Mouse (Mus musculus) midbrain, embryonic 15.5 days (tissue): ENCODE data around the gene Hs1bp3. TPM values are rescaled to one million over a fixed set of nuclear protein-coding genes. Genes with fewer than 3 reads are reported as not detected.

Experiments used
- ATAC-seq: fragments of 200-750 bp; cut with Nextera tagmentation; replicated peaks from 2 replicates; pipeline ENCODE4 v1.8.0; 2017; ENCODE audit warnings: moderate TSS enrichment
- H3K27ac ChIP-seq: fragments of 300-500 bp; sonication (generic); 2 replicates; pipeline ENCODE4 v1.5.1; 2015; ENCODE audit warnings: mild to moderate bottlenecking, inconsistent platforms
- H3K27me3 ChIP-seq: fragments of 300-500 bp; sonication (generic); replicated peaks from 2 replicates; pipeline ENCODE4 v1.6.1; 2015; ENCODE audit warnings: inconsistent platforms
- H3K36me3 ChIP-seq: fragments of 300-500 bp; sonication (generic); replicated peaks from 2 replicates; pipeline ENCODE4 v1.6.1; 2015; ENCODE audit warnings: inconsistent platforms
- H3K4me1 ChIP-seq: fragments of 300-500 bp; sonication (generic); 2 replicates; pipeline ENCODE4 v1.6.1; 2015; ENCODE audit warnings: inconsistent platforms
- H3K4me2 ChIP-seq: fragments of 300-500 bp; sonication (generic); 2 replicates; pipeline ENCODE4 v1.6.1; 2015; ENCODE audit warnings: inconsistent platforms, mild to moderate bottlenecking, moderate library complexity
- H3K4me3 ChIP-seq: fragments of 300-500 bp; sonication (generic); 2 replicates; pipeline ENCODE4 v1.5.1; 2015; ENCODE audit warnings: mild to moderate bottlenecking, inconsistent platforms
- H3K9ac ChIP-seq: fragments of 300-500 bp; sonication (generic); 2 replicates; pipeline ENCODE4 v1.6.1; 2015; ENCODE audit warnings: mild to moderate bottlenecking, inconsistent platforms
- H3K9me3 ChIP-seq: fragments of 300-500 bp; sonication (generic); 2 replicates; pipeline ENCODE4 v1.6.1; 2016; ENCODE audit warnings: inconsistent platforms
- WGBS: fragments of 180-500 bp; shearing (Covaris S2); methylation state at CpG from one replicate; pipeline ENCODE4 v1.1.7; 2015; ENCODE audit warnings: mixed read lengths; 5-methylcytosine and 5-hydroxymethylcytosine counted together
- polyA plus RNA-seq: library from polyadenylated mRNA; unstranded; fragments of >200 nt; fragmentation: Nextera tagmentation; extraction: Ambion mirVana; gene quantifications from 2 replicates; pipeline ENCODE4 v1.2.1, GENCODE M21; 2015

Hs1bp3 gene
- polyA plus RNA-seq, 1 experiment from 2014 or later: 8.9 TPM

DNA sequence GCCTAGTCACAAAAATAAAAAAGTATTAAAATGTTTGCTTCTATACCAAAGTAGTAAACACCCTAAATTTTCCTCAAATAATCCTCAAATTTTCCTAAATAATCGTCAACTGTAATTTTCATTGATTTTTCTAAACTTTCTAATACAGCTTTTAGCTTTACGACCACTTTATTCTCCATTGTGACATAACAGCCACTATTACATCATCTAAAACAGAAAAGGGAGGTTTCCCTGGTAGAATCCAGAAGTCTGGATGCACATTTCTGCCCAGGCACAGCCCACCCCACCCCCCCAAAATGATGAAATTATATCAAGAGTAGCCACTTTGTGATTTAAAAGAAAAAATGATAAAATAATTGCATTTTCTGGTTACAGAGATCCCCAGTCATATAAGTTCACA, 17.1 kb upstream of the Hs1bp3 start:
- peaks cover 66% of the 10 kb centered on the region for H3K27me3 ChIP-seq

DNA sequence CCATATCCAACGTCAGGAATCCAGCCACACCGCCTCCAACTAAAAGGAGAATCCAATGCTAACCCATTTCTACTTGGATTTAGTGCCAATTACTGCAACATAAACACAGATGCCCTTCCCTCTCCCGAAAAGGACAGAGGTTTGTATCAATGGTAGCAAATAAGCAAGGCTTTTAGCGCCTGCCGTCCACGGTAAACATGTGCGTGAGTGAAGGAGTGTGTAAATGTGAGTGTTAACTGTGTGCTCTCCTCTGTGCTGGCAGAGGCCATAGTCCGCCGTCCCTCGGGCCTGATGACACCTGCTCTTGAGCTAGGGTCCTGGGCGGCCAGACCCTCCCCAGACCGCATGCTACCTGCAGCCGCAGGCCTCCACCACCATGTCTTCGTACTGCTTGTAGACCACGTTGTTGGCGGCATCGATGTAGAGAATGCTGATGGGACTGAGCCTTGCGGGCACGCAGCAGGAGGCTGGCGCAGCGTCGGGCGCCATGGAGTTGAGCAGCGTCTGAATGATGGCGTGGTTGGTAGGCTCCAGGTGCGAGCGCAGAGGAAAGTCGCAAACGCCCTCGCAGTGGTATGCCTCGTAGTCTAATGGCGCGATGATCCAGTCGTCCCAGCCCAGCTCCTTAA, 15.5 kb upstream of the Hs1bp3 start:
- ATAC-seq: peak; percentile 11; the same call in 1 of the 2 replicates
- Histone ChIP-seq H3K4me2 (peak overlapping the region; percentile 62), H3K36me3 (no peaks in the 10 kb centered on the region), H3K4me3 (peak overlapping the region; percentile 39), H3K4me1 (peaks cover 27% of the 10 kb centered on the region), H3K27ac (no peak overlapping the region), H3K9me3 (no peaks in the 10 kb centered on the region), H3K27me3 (peaks cover 82% of the 10 kb centered on the region), H3K9ac (no peak overlapping the region)
- WGBS: 8% methylated on average over 34 of the region's 34 CpGs

More for the DNA sequence above, 17.1 kb upstream of the Hs1bp3 start:
- Histone ChIP-seq H3K4me3 (no peak overlapping the region), H3K27ac (no peak overlapping the region), H3K36me3 (no peaks in the 10 kb centered on the region), H3K4me1 (peaks cover 25% of the 10 kb centered on the region), H3K9me3 (no peaks in the 10 kb centered on the region), H3K4me2 (no peak overlapping the region), H3K9ac (no peak overlapping the region)
- ATAC-seq: no peak
- WGBS: 83% methylated on average over 2 of the region's 2 CpGs

GRCm38 (mm10) chr12:8298361-8299142, 14.7 kb upstream of the Hs1bp3 start:
- peaks cover 27% of the 10 kb centered on the region for H3K4me1 ChIP-seq
- no peaks in the 10 kb centered on the region for H3K36me3 ChIP-seq
- H3K9ac ChIP-seq: no peak overlapping the region
- WGBS: under 1% methylated on average over 75 of the region's 85 CpGs
- ATAC-seq: peak; percentile 7; the same call in 1 of the 2 replicates
- no peak overlapping the region for H3K27ac ChIP-seq
- H3K27me3 ChIP-seq: peaks cover 88% of the 10 kb centered on the region
- H3K4me3 ChIP-seq: peak overlapping the region; percentile 39
- H3K4me2 ChIP-seq: peak overlapping the region; percentile 62
- no peaks in the 10 kb centered on the region for H3K9me3 ChIP-seq

GRCm38 (mm10) chr12:8299143-8300110, 13.8 kb upstream of the Hs1bp3 start:
- Histone ChIP-seq H3K4me2 (no peak overlapping the region), H3K27me3 (peaks cover 90% of the 10 kb centered on the region), H3K27ac (no peak overlapping the region), H3K4me3 (no peak overlapping the region), H3K9me3 (no peaks in the 10 kb centered on the region), H3K9ac (no peak overlapping the region), H3K4me1 (peaks cover 27% of the 10 kb centered on the region), H3K36me3 (no peaks in the 10 kb centered on the region)
- WGBS: 4% methylated on average over 34 of the region's 34 CpGs
- ATAC-seq: no peak

DNA sequence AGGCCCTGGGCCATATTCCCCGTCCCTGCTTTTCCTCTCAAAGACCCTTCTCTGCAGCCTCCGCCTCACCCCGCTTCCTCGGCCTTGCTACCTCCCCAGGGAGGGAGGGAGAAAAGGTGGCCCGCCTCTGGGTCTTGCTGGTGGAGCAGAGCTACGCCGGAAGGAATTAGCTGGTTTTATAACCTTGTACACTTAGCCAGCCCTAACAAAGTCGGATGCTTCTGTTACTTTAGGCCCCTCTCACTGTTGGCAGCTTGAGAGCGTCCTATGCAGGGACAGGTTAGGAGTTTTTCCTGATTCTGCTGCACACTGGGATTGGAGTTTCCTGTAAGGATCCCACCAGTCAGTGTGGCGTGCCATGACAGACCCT, 13.1 kb upstream of the Hs1bp3 start:
- peaks cover 89% of the 10 kb centered on the region for H3K27me3 ChIP-seq
- 12% methylated on average over 10 of the region's 10 CpGs for WGBS
- H3K36me3 ChIP-seq: no peaks in the 10 kb centered on the region
- no peak overlapping the region for H3K9ac ChIP-seq
- no peak for ATAC-seq
- H3K27ac ChIP-seq: no peak overlapping the region
- H3K4me1 ChIP-seq: peaks cover 27% of the 10 kb centered on the region
- H3K4me2 ChIP-seq: no peak overlapping the region
- H3K9me3 ChIP-seq: no peaks in the 10 kb centered on the region
- no peak overlapping the region for H3K4me3 ChIP-seq

GRCm38 (mm10) chr12:8300521-8300920, 12.7 kb upstream of the Hs1bp3 start:
- Histone ChIP-seq H3K27me3 (peaks cover 89% of the 10 kb centered on the region), H3K9ac (no peak overlapping the region), H3K4me2 (no peak overlapping the region), H3K4me3 (no peak overlapping the region), H3K27ac (no peak overlapping the region), H3K9me3 (no peaks in the 10 kb centered on the region), H3K36me3 (no peaks in the 10 kb centered on the region), H3K4me1 (peaks cover 27% of the 10 kb centered on the region)
- no peak for ATAC-seq
- 35% methylated on average over 5 of the region's 5 CpGs for WGBS

- peak overlapping the region; percentile 37; the same call in 1 of the 2 replicates for H3K9ac ChIP-seq
- peaks cover 90% of the 10 kb centered on the region for H3K27me3 ChIP-seq
- no peak overlapping the region for H3K27ac ChIP-seq
- 3% methylated on average over 46 of the region's 46 CpGs for WGBS
- no peaks in the 10 kb centered on the region for H3K9me3 ChIP-seq
- H3K36me3 ChIP-seq: no peaks in the 10 kb centered on the region
- H3K4me3 ChIP-seq: peak overlapping the region; percentile 44
- peak; percentile 24 for ATAC-seq
- H3K4me2 ChIP-seq: peak overlapping the region; percentile 72
- peaks cover 27% of the 10 kb centered on the region for H3K4me1 ChIP-seq
Observed at GRCm38 (mm10) chr12:8301011-8301814, 12.0 kb upstream of the Hs1bp3 start.

DNA sequence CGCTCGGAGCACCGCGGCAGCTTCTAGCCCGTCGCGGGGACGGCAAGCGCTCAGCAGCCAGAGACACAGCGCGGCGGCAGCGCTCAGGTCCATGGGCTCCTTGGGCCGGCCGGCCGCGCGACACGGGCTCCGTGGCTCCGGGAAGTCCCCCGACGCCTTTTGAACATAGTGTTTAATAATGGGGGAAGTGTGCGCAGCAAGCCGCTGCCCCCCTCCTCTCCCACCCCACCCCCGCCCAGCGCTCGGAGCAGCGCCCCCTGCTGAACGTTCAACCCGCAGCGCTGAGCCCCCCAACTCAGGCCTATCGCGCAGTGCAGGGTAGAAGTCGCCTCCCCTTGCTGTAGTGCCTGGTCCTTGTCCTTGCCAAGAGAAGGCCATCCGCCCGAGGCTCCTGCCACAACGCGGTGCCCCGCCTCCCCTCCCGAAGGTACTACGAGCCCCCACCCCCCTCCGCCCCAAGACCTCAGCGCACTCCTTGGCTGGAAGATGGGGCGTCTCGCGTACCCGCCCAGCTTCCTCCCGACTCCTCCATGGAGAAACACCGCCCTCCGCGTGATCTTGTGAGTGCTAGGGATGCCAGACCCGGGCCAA, 11.3 kb upstream of the Hs1bp3 start, which contains the start of gene Gdf7:
Gene Gdf7, minus strand, starts transcription at position 114 of the 591 bp plus-strand sequence.
- WGBS: under 1% methylated on average over 49 of the region's 53 CpGs
- Histone ChIP-seq H3K9ac (peak within 1 kb of the TSS; percentile 37; the same call in 1 of the 2 replicates), H3K4me1 (peaks cover 27% of the 10 kb centered on the region), H3K27me3 (peaks cover 85% of the 10 kb centered on the region), H3K36me3 (no peaks in the 10 kb centered on the region), H3K4me2 (peak within 1 kb of the TSS; percentile 72), H3K27ac (no peak within 1 kb of the TSS), H3K4me3 (peak within 1 kb of the TSS; percentile 44), H3K9me3 (no peaks in the 10 kb centered on the region)
- ATAC-seq: peak; percentile 43

DNA sequence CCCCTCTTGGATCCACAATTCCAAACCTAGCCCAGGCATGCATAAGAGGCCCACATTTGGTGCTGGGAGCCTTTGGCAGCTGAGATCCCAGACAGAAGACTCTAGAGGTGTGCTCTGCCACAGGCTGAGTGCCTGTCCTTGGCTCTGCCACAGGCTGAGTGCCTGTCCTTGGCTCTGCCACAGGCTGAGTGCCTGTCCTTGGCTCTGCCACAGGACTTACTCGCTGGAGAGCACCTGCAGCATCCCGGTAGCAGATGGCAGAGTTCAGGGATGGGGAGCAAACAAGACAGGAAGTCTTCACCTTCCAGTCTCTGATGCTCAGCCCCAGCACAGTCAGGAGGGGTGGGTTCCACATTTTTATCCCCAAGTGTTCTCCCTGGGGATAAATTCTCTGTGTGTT, 8.0 kb upstream of the Hs1bp3 start:
- Histone ChIP-seq H3K9ac (no peak overlapping the region), H3K9me3 (no peaks in the 10 kb centered on the region), H3K27ac (no peak overlapping the region), H3K4me2 (no peak overlapping the region), H3K36me3 (no peaks in the 10 kb centered on the region), H3K27me3 (peaks cover 60% of the 10 kb centered on the region), H3K4me3 (no peak overlapping the region), H3K4me1 (peaks cover 15% of the 10 kb centered on the region)
- ATAC-seq: no peak
- WGBS: 46% methylated on average over 2 of the region's 2 CpGs

DNA sequence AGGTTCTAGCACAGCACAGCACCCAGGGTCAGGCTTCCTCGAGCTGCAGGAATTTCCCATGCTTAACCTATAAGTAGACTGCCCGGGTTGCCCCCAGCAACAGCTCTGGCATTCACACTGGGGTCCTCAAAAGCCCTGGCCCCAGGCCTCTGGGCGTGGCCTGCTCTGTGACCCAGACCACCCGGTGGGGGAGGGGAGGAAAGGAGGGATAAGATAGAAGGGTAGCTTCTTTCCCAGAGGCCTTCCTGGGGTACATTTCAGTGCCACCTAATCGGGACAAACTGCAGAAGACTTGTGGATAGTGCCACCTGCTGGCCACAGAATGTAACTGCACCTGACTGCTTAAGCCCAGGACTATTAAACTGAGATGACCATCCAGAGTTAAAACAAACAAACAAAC, 6.8 kb upstream of the Hs1bp3 start:
- 2% methylated on average over 5 of the region's 5 CpGs for WGBS
- Histone ChIP-seq H3K27me3 (peaks cover 53% of the 10 kb centered on the region), H3K9ac (no peak overlapping the region), H3K27ac (no peak overlapping the region), H3K36me3 (no peaks in the 10 kb centered on the region), H3K4me1 (peaks cover 10% of the 10 kb centered on the region), H3K9me3 (no peaks in the 10 kb centered on the region), H3K4me3 (no peak overlapping the region), H3K4me2 (no peak overlapping the region)
- ATAC-seq: peak; percentile 27

GRCm38 (mm10) chr12:8306910-8307309, 6.3 kb upstream of the Hs1bp3 start:
- no peak overlapping the region for H3K4me2 ChIP-seq
- WGBS: 64% methylated on average over 1 of the region's 1 CpGs
- H3K27ac ChIP-seq: no peak overlapping the region
- 0 out of 2 replicates have a peak, but pooled peaks have one; percentile 10 for ATAC-seq
- no peaks in the 10 kb centered on the region for H3K36me3 ChIP-seq
- H3K4me3 ChIP-seq: no peak overlapping the region
- H3K9me3 ChIP-seq: no peaks in the 10 kb centered on the region
- peaks cover 5% of the 10 kb centered on the region for H3K4me1 ChIP-seq
- H3K9ac ChIP-seq: no peak overlapping the region
- peaks cover 48% of the 10 kb centered on the region for H3K27me3 ChIP-seq
